Mouse (Mus musculus) ES-CJ7 (cell line): Measurements from ENCODE around the gene Tmem132a.

ENCODE experiments used
- DNase-seq: peaks from one replicate; pipeline ENCODE4 v3.0.0; 2011; ENCODE audit warnings: low read depth, low spot score

Gene Tmem132a

GRCm38 (mm10) chr19:10878201-10878837 is 8.6 kb upstream of the Tmem132a start:
- no peak for DNase-seq

- DNase-seq = no peak
These were observed 1.7 kb upstream of the Tmem132a start for GRCm38 (mm10) chr19:10871328-10871961.

- DNase-seq = no peak
These were observed 936 bp upstream of the Tmem132a start for GRCm38 (mm10) chr19:10870676-10871075.

- DNase-seq = peak; percentile 51
These were observed 377 bp downstream of the Tmem132a start for GRCm38 (mm10) chr19:10869241-10869885.

- no peak for DNase-seq
These were observed 1.1 kb downstream of the Tmem132a start for GRCm38 (mm10) chr19:10868623-10869141.

GRCm38 (mm10) chr19:10867946-10868622 is 1.7 kb downstream of the Tmem132a start:
- DNase-seq = no peak

- DNase-seq = no peak
These were observed 3.4 kb downstream of the Tmem132a start for GRCm38 (mm10) chr19:10866351-10866750.

GRCm38 (mm10) chr19:10860072-10860497 is 9.7 kb downstream of the Tmem132a start:
- DNase-seq = peak; percentile 69

- no peak for DNase-seq
These were observed 13.2 kb downstream of the Tmem132a start for GRCm38 (mm10) chr19:10856520-10856919.

GRCm38 (mm10) chr19:10855422-10855821 is 14.3 kb downstream of the Tmem132a start:
- no peak for DNase-seq

GRCm38 (mm10) chr19:10847311-10848087 is 22.2 kb downstream of the Tmem132a start:
- DNase-seq = no peak

- DNase-seq = no peak
These were observed 23.6 kb downstream of the Tmem132a start for GRCm38 (mm10) chr19:10846150-10846549.

GRCm38 (mm10) chr19:10845454-10845853 is 24.3 kb downstream of the Tmem132a start:
- no peak for DNase-seq

GRCm38 (mm10) chr19:10844206-10844605 is 25.5 kb downstream of the Tmem132a start:
- DNase-seq = no peak

GRCm38 (mm10) chr19:10842914-10843313 is 26.8 kb downstream of the Tmem132a start:
- DNase-seq = no peak

GRCm38 (mm10) chr19:10841721-10842626 is 27.8 kb downstream of the Tmem132a start:
- no peak for DNase-seq

- no peak for DNase-seq
These were observed 30.5 kb downstream of the Tmem132a start, which contains the start of gene Slc15a3 for GRCm38 (mm10) chr19:10839010-10839892. Gene Slc15a3 (plus strand): TSS chr19:10839727.

GRCm38 (mm10) chr19:10835671-10836070 is 34.1 kb downstream of the Tmem132a start:
- peak; percentile 84 for DNase-seq

- no peak for DNase-seq
These were observed 36.1 kb downstream of the Tmem132a start for GRCm38 (mm10) chr19:10833611-10834010.
